Mouse (Mus musculus) left cerebral cortex, postnatal 14 days (tissue): ENCODE data around the gene Eif3b. TPM values are rescaled to one million over a fixed set of nuclear protein-coding genes. Genes with fewer than 3 reads are reported as not detected.
"Not testable (repeated sequence)": the region's sequence is repeated elsewhere in the genome, so short reads cannot be mapped to it uniquely, and the experiment has no call there.

Experiments used
- DNase-seq, 2 experiments: peaks; one replicate each; pipeline ENCODE4 v3.0.0; 2021 to 2022; ENCODE audit warnings: low spot score in 2 of 2, mixed read lengths in 1 of 2
- intact Hi-C: fragments of 180-260 bp; cut with DNase I; formaldehyde crosslinking; loops from one replicate; pipeline ENCODE4 v1.15.1; 2025
- microRNA-seq, 2 experiments: library from miRNA; unstranded; fragments of <30 nt; microRNA quantifications; one replicate each; pipeline ENCODE4 v1.2.0; 2022
- total RNA-seq, 2 experiments: library from RNA; stranded (reverse); gene quantifications; 2 replicates each; pipeline ENCODE4 v1.2.3; 2021

Eif3b gene
- total RNA-seq, 2 experiments from 2014 or later, result 108 to 109 TPM

GRCm38 (mm10) chr5:140454488-140454887 is 35.4 kb downstream of the Eif3b start:
- intact Hi-C loops, result no loop called here
- DNase-seq, result no peak

DNA sequence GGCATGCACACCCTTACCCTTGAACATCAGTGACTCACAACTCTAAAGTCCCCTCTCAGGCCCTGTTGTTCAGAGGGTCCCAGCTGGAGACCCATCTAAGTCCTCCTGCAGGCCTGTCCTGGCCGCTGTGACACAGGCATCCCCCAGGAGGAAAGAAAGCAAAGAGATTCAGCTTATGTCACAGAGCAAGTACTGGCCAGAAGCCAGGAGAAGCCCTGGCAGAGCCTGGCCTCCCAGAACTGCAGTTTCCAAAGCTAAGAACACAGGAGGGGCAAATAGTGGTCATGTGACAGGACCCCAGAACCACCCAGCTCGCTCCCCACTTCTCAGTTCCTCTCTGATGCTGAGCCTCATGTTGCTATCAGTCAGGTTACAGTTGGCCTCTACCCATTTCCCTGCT is 36.3 kb downstream of the Eif3b start:
- DNase-seq, result no peak
- intact Hi-C loops, result no loop called here

DNA sequence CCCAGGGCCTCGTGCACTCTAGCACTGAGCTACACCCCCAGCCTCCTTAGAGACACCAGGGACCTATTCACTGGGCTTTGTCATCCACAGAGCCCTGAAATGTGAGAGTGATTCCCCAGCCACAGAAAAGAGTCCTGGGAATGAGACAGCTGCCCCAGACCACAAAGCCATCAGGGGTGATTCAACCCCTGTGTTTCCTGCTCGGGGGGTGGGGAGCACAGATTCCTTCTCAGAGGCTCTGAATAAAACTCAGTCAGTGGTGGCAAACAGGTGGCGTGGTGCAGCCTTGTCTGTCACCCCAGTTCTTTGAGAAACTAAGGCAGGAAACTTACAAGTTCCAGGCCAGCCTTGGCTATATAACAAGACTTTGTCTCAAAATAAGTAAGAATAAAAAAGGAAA is 42.3 kb downstream of the Eif3b start:
- intact Hi-C loops, result no loop called here
- no peak for DNase-seq

DNA sequence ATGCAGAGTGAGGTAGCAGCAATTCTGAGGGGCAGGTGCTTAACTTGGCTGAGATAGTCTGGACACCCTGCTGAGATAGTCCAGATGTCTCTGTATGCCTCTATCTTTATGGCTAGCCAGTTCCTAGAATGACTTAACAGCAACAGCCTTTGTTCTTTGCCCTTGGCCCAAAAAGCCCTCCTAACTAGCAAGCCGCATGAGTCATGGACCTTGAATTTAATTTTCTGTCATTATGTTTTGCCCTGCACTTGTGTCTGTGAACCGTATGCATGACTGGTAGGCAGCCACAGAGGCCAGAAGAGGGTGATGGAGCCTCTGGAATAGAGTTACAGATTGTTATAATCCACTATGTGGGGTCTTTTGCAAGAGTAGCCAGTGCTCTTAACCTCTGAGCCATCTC is 44.0 kb downstream of the Eif3b start:
- intact Hi-C loops, DNase-seq: not testable (repeated sequence)

- intact Hi-C loops, result no loop called here
- no peak for DNase-seq
Measured at GRCm38 (mm10) chr5:140464943-140465342, 45.8 kb downstream of the Eif3b start.

DNA sequence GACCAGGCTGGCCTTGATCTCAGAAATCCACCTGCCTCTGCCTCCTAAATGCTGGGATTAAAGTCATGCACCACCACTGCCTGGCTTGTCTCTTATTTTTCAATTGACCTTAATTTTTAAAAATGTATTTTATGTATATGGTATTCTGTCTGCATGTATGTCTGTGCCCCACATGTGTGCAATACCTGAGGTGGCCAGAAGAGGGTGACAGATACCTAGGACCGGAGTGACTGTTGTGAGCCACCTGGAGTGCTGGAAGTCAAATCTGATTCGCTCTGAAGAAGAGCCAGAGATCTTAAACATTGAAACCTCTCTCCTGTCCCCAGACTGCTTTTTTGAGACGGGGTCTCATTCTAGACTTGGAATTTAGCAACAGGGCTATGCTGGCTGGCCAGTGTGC is 53.2 kb downstream of the Eif3b start:
- intact Hi-C loops, result no loop called here
- no peak for DNase-seq

GRCm38 (mm10) chr5:140481458-140481857 is 62.3 kb downstream of the Eif3b start:
- no peak for DNase-seq
- intact Hi-C loops, result no loop called here

DNA sequence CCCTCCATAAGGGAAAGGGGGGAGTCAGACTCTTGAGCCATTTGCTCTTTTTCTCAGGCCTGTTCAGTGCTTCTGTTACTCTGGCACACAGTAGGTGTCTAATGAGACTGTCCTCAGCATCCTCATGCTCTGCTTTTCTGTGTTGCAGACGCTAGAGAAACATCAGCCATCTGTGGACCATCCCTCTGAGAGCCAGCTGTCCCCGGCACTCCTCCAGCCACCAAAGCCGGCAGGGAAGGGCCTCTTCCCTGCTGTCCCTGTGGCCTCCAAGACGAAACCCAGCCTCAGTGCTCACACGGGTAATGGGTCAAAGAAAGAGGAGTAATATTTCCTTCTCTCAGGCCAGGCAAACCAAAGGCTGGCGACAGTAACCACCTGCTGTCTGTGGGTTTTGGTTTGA is 72.0 kb downstream of the Eif3b start:
- intact Hi-C loops, result no loop called here
- no peak for DNase-seq

DNA sequence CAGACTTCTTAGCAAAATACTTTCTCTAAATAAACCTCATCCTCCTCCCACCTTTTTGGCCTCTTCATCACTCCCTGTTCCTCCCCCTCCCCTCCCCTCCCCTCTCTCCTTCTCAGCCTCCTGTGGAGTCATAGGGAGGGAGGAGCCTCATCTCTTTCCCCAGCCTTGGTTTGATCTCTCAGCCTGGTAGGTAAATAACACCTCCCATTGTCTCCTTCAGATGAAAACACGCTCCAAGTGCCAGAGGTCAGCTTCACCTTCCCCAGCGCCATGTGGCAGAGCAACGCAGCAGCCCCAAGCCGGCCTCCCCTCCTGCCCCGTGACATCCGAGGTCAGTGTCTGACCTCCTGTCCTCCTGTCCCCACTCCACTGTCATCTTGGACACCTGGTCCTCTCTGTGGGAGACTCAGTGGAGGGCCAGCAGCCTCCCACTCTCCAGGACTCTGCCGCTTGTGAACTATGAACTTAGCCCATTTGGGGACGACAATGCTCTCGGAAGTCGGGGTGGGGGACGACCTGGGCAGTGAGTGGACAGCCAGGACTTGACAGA is 73.6 kb downstream of the Eif3b start:
- no peak for DNase-seq
- intact Hi-C loops, result no loop called here

Small RNA genes within 50 kb of the gene (microRNA-seq; reads per million reads assigned to microRNA genes)
- gene Mir7038, result 1.3 to 3.0 reads per million in 2 experiments

Other genes starting within 250 kb of the Eif3b start
- 10 to 100 TPM; 18.9 to 19.4 TPM for gene Mad1l1, start 97.8 kb upstream of the Eif3b start, total RNA-seq
- gene Nudt1, start 97.7 kb upstream of the Eif3b start, total RNA-seq, result 1 to 10 TPM; 5.9 to 7.2 TPM
- 10 to 100 TPM in 1 of 2 experiments, 1 to 10 TPM in 1; 9.7 to 11.2 TPM for gene Mrm2, start 87.4 kb upstream of the Eif3b start, total RNA-seq
- gene Snx8, start 30.1 kb upstream of the Eif3b start, total RNA-seq, result 10 to 100 TPM; 15.7 to 18.8 TPM
- gene Gm4869, start 26.3 kb downstream of the Eif3b start, total RNA-seq, result not detected
- gene Chst12, start 86.2 kb downstream of the Eif3b start, total RNA-seq, result 10 to 100 TPM; 19.7 to 19.8 TPM
- gene Grifin, start 145.7 kb downstream of the Eif3b start, total RNA-seq, result not detected
- gene Lfng, start 188.0 kb downstream of the Eif3b start, total RNA-seq, result 10 to 100 TPM; 18.8 to 28.4 TPM
- 100 to 1,000 TPM; 342 to 349 TPM for gene Ttyh3, start 229.7 kb downstream of the Eif3b start, total RNA-seq